Mouse (Mus musculus) thymus, adult 2 months (tissue): ENCODE measurements around the gene Mapk11. TPM values are rescaled to one million over a fixed set of nuclear protein-coding genes. Genes with fewer than 3 reads are reported as not detected.
A peak's percentile ranks its signal among the peaks of the same experiment; 100 is the strongest.

Experiments
- DNase-seq: peaks from one replicate; pipeline ENCODE4 v3.0.0; 2021
- H3K27ac ChIP-seq: fragments of 200-500 bp; 2 replicates; pipeline ENCODE4 v1.5.1; 2012; ENCODE audit warnings: low read length, control low read depth; ENCODE audit not compliant: control insufficient read depth, insufficient read depth
- H3K27me3 ChIP-seq: fragments of 200-500 bp; 2 replicates; pipeline ENCODE4 v1.6.1; 2012; ENCODE audit warnings: mild to moderate bottlenecking, low read length, moderate library complexity, mixed read lengths; ENCODE audit not compliant: control insufficient read depth, insufficient read depth
- H3K36me3 ChIP-seq: fragments of 200-500 bp; 2 replicates; pipeline ENCODE4 v1.6.1; 2012; ENCODE audit warnings: mild to moderate bottlenecking, low read length, moderate library complexity; ENCODE audit not compliant: control insufficient read depth, insufficient read depth
- H3K4me1 ChIP-seq: fragments of 200-500 bp; replicated peaks from 2 replicates; pipeline ENCODE4 v1.6.1; 2012; ENCODE audit warnings: low read length; ENCODE audit not compliant: control insufficient read depth, insufficient read depth
- H3K4me3 ChIP-seq: fragments of 200-500 bp; 2 replicates; pipeline ENCODE4 v1.5.1; 2012; ENCODE audit warnings: mild to moderate bottlenecking, low read length, control low read depth, moderate library complexity; ENCODE audit not compliant: control insufficient read depth, insufficient read depth
- CTCF ChIP-seq: fragments of 200-500 bp; IDR thresholded peaks from 2 replicates; pipeline ENCODE4 v1.5.1; 2012; ENCODE audit warnings: mild to moderate bottlenecking, control low read depth, low read length, moderate library complexity, borderline replicate concordance; ENCODE audit not compliant: control insufficient read depth, poor library complexity, insufficient read depth; ENCODE audit errors: extremely low read depth
- POLR2A ChIP-seq: fragments of 200-500 bp; IDR thresholded peaks from 2 replicates; pipeline ENCODE4 v1.6.1; 2012; ENCODE audit warnings: mild to moderate bottlenecking, low read length, control low read depth, moderate library complexity; ENCODE audit not compliant: control insufficient read depth, poor library complexity, insufficient read depth; ENCODE audit errors: extremely low read depth
- WGBS: fragments of 180-500 bp; shearing (Covaris S2); methylation state at CpG from one replicate; pipeline ENCODE4 v1.1.7; 2018; 5-methylcytosine and 5-hydroxymethylcytosine counted together
- polyA plus RNA-seq: library from polyadenylated mRNA; depleted of rRNA; stranded (reverse); fragments of >200 nt; gene quantifications from 2 replicates; pipeline ENCODE4 v1.2.3, GENCODE M21; 2012

Mapk11 gene
- polyA plus RNA-seq, 1 experiment, result 28.6 TPM

GRCm38 (mm10) chr15:89122649-89123366, 26.6 kb downstream of the Mapk11 start, which contains the start of gene Tubgcp6:
Gene Tubgcp6, minus strand, starts transcription at chr15:89123112.
- Histone ChIP-seq H3K27ac (no peak within 1 kb of the TSS), H3K27me3 (no peaks in the 10 kb centered on the region), H3K4me1 (peaks cover 26% of the 10 kb centered on the region), H3K36me3 (no peaks in the 10 kb centered on the region), H3K4me3 (peak within 1 kb of the TSS; percentile 76)
- WGBS, result 1% methylated on average over 47 of the region's 47 CpGs
- peak; percentile 94 for DNase-seq
- TF ChIP-seq POLR2A (no peak), CTCF (no peak)

GRCm38 (mm10) chr15:89118007-89118406, 31.4 kb downstream of the Mapk11 start:
- no peak for TF ChIP-seq CTCF
- TF ChIP-seq POLR2A, result no peak
- no peak overlapping the region for H3K4me3 ChIP-seq
- DNase-seq, result peak; percentile 39
- no peak overlapping the region for H3K27ac ChIP-seq
- no peaks in the 10 kb centered on the region for H3K27me3 ChIP-seq
- H3K4me1 ChIP-seq, result peaks cover 12% of the 10 kb centered on the region
- H3K36me3 ChIP-seq, result peaks cover 17% of the 10 kb centered on the region

GRCm38 (mm10) chr15:89110147-89110546, 39.3 kb downstream of the Mapk11 start:
- Histone ChIP-seq H3K4me1 (no peaks in the 10 kb centered on the region), H3K27me3 (no peaks in the 10 kb centered on the region), H3K27ac (no peak overlapping the region), H3K4me3 (no peak overlapping the region), H3K36me3 (peaks cover 39% of the 10 kb centered on the region)
- WGBS, result 93% methylated on average over 9 of the region's 9 CpGs
- DNase-seq, result no peak
- no peak for TF ChIP-seq POLR2A
- no peak for TF ChIP-seq CTCF

- Histone ChIP-seq H3K4me1 (no peaks in the 10 kb centered on the region), H3K4me3 (no peak overlapping the region), H3K36me3 (peaks cover 41% of the 10 kb centered on the region)
Measured at GRCm38 (mm10) chr15:89106976-89107375, 42.5 kb downstream of the Mapk11 start.

GRCm38 (mm10) chr15:89106073-89106472, 43.4 kb downstream of the Mapk11 start:
- no peak overlapping the region for H3K4me3 ChIP-seq
- H3K27me3 ChIP-seq, result no peaks in the 10 kb centered on the region
- no peak for DNase-seq
- peaks cover 50% of the 10 kb centered on the region for H3K36me3 ChIP-seq
- no peaks in the 10 kb centered on the region for H3K4me1 ChIP-seq
- H3K27ac ChIP-seq, result no peak overlapping the region
- 97% methylated on average over 13 of the region's 13 CpGs for WGBS
- TF ChIP-seq CTCF (no peak), POLR2A (no peak)

More at GRCm38 (mm10) chr15:89106976-89107375, 42.5 kb downstream of the Mapk11 start:
- Histone ChIP-seq H3K27me3 (no peaks in the 10 kb centered on the region), H3K27ac (no peak overlapping the region)
- no peak for TF ChIP-seq POLR2A
- no peak for TF ChIP-seq CTCF
- 93% methylated on average over 1 of the region's 1 CpGs for WGBS
- DNase-seq, result no peak

GRCm38 (mm10) chr15:89104425-89104824, 45.0 kb downstream of the Mapk11 start:
- Histone ChIP-seq H3K27ac (no peak overlapping the region), H3K4me1 (no peaks in the 10 kb centered on the region), H3K36me3 (peaks cover 57% of the 10 kb centered on the region), H3K27me3 (no peaks in the 10 kb centered on the region), H3K4me3 (no peak overlapping the region)
- TF ChIP-seq POLR2A (no peak), CTCF (no peak)
- DNase-seq, result no peak
- 95% methylated on average over 8 of the region's 8 CpGs for WGBS
